Comparison of ENCODE assay signal across 8 mouse cellular contexts in the genomic region with DNA sequence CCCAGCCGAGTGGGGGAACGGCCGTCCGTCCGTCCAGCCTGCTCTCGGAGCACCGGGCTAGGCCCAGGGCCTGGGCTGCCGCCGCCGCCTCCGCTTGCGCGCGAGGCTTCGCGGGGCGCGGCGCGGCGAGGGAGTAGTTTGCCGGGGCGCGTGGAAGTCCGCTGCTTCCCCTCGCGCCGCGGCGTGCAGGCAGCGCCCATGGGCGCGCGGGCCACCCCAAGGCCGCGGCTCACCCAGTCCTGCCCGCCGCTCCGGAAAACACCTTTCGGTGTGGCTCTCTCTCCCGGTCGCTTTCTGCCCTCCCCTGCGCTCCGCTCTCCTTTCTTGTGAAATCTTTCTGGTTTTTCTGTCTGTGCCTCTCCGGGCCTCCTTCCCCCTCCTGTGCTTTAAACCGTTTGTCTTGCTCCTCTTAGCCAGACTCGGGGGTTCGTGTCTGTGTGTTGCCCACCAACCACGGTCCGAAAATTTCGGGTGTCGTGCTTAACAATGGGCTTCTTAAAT. TPM values are rescaled to one million over a fixed set of nuclear protein-coding genes. Genes with fewer than 3 reads are reported as not detected.
DNase-seq lines count a peak whose midpoint lies in the region; ATAC-seq and TF ChIP-seq lines count a peak whose summit lies in the region.

No protein-coding gene starts in this region.

- H3K4me2 ChIP-seq in hindbrain, embryonic 11.5 days (replicated peaks; ENCODE audit: low read depth, low read length) = peak overlapping the region; percentile 67
- H3K4me2 ChIP-seq in lung, postnatal 0 days (replicated peaks; ENCODE audit: low read depth, low read length) = peak overlapping the region; percentile 77
- H3K4me2 ChIP-seq in stomach, embryonic 15.5 days = peak overlapping the region; percentile 63

- no peak for ATAC-seq in hindbrain, embryonic 11.5 days (ENCODE audit: low FRiP score)
- no peak for ATAC-seq in lung, postnatal 0 days
- no peak for ATAC-seq in stomach, embryonic 15.5 days (ENCODE audit: insufficient read depth, low FRiP score, low read depth)

- no peaks in the 10 kb centered on the region for H3K36me3 ChIP-seq in testis, adult 2 months (ENCODE audit: control insufficient read depth, insufficient read depth, low read length)
- no peaks in the 10 kb centered on the region for H3K36me3 ChIP-seq in hindbrain, embryonic 11.5 days (ENCODE audit: control insufficient read depth, insufficient read depth, low read length)
- H3K36me3 ChIP-seq in lung, postnatal 0 days (ENCODE audit: insufficient read depth, low read length) = no peaks in the 10 kb centered on the region
- no peaks in the 10 kb centered on the region for H3K36me3 ChIP-seq in stomach, embryonic 15.5 days

- no peaks in the 10 kb centered on the region for H3K27me3 ChIP-seq in testis, adult 2 months (ENCODE audit: control insufficient read depth, insufficient read depth, low read length)
- no peaks in the 10 kb centered on the region for H3K27me3 ChIP-seq in hindbrain, embryonic 11.5 days (ENCODE audit: control insufficient read depth, insufficient read depth, low read length)
- no peaks in the 10 kb centered on the region for H3K27me3 ChIP-seq in lung, postnatal 0 days (replicated peaks; ENCODE audit: insufficient read depth, low read length)
- no peaks in the 10 kb centered on the region for H3K27me3 ChIP-seq in stomach, embryonic 15.5 days (replicated peaks)

- no peak for TF ChIP-seq POLR2A in testis, adult 2 months (IDR thresholded peaks at IDR 0.05; ENCODE audit: control insufficient read depth, low read depth, low read length)

- DNase-seq in adrenal gland, postnatal 14 days = peak; percentile 57
- DNase-seq in adrenal gland, postnatal 4 days (ENCODE audit: low spot score in 2 of 2) = no peak
- DNase-seq in testis, postnatal 14 days (ENCODE audit: low spot score) = no peak
- no peak for DNase-seq in hindbrain, embryonic 11.5 days (ENCODE audit: low spot score)
- no peak for DNase-seq in lung, postnatal 0 days (ENCODE audit: low spot score)
- no peak for DNase-seq in layer of hippocampus, adult 9-10 months (ENCODE audit: low spot score)

- no peak for TF ChIP-seq CTCF in testis, adult 2 months (IDR thresholded peaks at IDR 0.05; ENCODE audit: control insufficient read depth, insufficient read depth, insufficient replicate concordance, low read depth, low read length)
- TF ChIP-seq CTCF in lung, postnatal 0 days (IDR thresholded peaks at IDR 0.05) = no peak

- no peak for TF ChIP-seq EP300 in lung, postnatal 0 days (IDR thresholded peaks at IDR 0.05)

- peak overlapping the region; percentile 98 for H3K9ac ChIP-seq in hindbrain, embryonic 11.5 days (ENCODE audit: low read depth, low read length)
- peak overlapping the region; percentile 97 for H3K9ac ChIP-seq in lung, postnatal 0 days (replicated peaks; ENCODE audit: low read depth)
- peak overlapping the region; percentile 92 for H3K9ac ChIP-seq in stomach, embryonic 15.5 days

- peaks cover 4% of the 10 kb centered on the region for H3K4me1 ChIP-seq in testis, adult 2 months (ENCODE audit: control insufficient read depth, insufficient read depth, low read length)
- no peaks in the 10 kb centered on the region; the same call in 1 of the 2 replicates for H3K4me1 ChIP-seq in hindbrain, embryonic 11.5 days (replicated peaks; ENCODE audit: control insufficient read depth, insufficient read depth, low read length)
- H3K4me1 ChIP-seq in lung, postnatal 0 days (ENCODE audit: insufficient read depth, low read depth, low read length) = peaks cover 10% of the 10 kb centered on the region
- H3K4me1 ChIP-seq in stomach, embryonic 15.5 days = peaks cover 9% of the 10 kb centered on the region; the same call in 1 of the 2 replicates

- H3K4me3 ChIP-seq in testis, adult 2 months (ENCODE audit: control insufficient read depth, low read depth, low read length) = peak overlapping the region; percentile 86
- peak overlapping the region; percentile 98 for H3K4me3 ChIP-seq in hindbrain, embryonic 11.5 days (ENCODE audit: low read depth, low read length)
- H3K4me3 ChIP-seq in lung, postnatal 0 days (ENCODE audit: low read depth, low read length) = peak overlapping the region; percentile 99
- peak overlapping the region; percentile 83 for H3K4me3 ChIP-seq in stomach, embryonic 15.5 days (replicated peaks)

- WGBS in hindbrain, embryonic 11.5 days = under 1% methylated on average over 30 of the region's 52 CpGs
- under 1% methylated on average over 43 of the region's 52 CpGs for WGBS in lung, postnatal 0 days
- WGBS in stomach, embryonic 15.5 days = under 1% methylated on average over 38 of the region's 52 CpGs

- H3K27ac ChIP-seq in testis, adult 2 months (ENCODE audit: control insufficient read depth, insufficient read depth, low read depth, low read length) = peak overlapping the region; percentile 62
- H3K27ac ChIP-seq in hindbrain, embryonic 11.5 days (ENCODE audit: low read depth, low read length) = peak overlapping the region; percentile 90
- H3K27ac ChIP-seq in lung, postnatal 0 days (ENCODE audit: low read length) = peak overlapping the region; percentile 97
- H3K27ac ChIP-seq in stomach, embryonic 15.5 days = peak overlapping the region; percentile 91

- no peaks in the 10 kb centered on the region for H3K9me3 ChIP-seq in hindbrain, embryonic 11.5 days (ENCODE audit: control insufficient read depth, low read length)
- no peaks in the 10 kb centered on the region for H3K9me3 ChIP-seq in lung, postnatal 0 days (ENCODE audit: low read length)
- H3K9me3 ChIP-seq in stomach, embryonic 15.5 days = no peaks in the 10 kb centered on the region

RNA-seq across cellular contexts. Expression of gene Ppm1b, which starts 1.9 kb away (rescaled TPM):
- 120 and 135 TPM in 2 replicates for total RNA-seq in adrenal gland, postnatal 14 days (2021)
- total RNA-seq in adrenal gland, postnatal 4 days (2021) = 100 to 1,000 TPM; 103 to 115 TPM
- polyA plus RNA-seq in testis, adult 2 months (2012; rRNA removed) = 133 and 159 TPM in 2 replicates
- 90.7 and 101 TPM in 2 replicates for polyA plus RNA-seq in hindbrain, embryonic 11.5 days (2014; fragmentation: Nextera tagmentation; extraction: Ambion mirVana)
- 51.5 and 55.4 TPM in 2 replicates for polyA plus RNA-seq in lung, postnatal 0 days (2015; fragmentation: Nextera tagmentation; extraction: Ambion mirVana)
- polyA plus RNA-seq in stomach, embryonic 15.5 days (2015; fragmentation: Nextera tagmentation; extraction: Ambion mirVana) = 78.9 and 80.0 TPM in 2 replicates
